Mouse (Mus musculus): ENCODE measurements around the gene Hsd17b2.
A peak's percentile ranks its signal among the peaks of the same experiment; 100 is the strongest.

The Hsd17b2 gene

DNA sequence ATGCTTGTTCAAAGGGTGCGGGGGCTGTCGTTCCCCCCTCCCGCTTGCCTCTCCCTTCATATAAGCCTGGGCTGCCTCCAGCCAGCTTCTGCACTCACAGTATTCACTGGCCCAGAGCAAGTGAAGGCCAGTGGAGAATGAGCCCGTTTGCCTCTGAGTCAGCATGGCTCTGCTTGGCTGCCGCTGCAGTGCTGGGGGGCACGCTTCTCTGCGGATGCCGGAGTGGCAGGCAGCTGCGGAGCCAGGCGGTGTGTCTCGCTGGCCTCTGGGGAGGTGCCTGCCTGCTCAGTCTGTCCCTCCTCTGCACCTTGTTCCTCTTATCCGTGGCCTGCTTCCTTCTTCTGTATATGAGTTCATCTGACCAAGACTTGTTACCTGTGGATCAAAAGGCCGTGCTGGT lies at the start of gene Hsd17b2:
Hsd17b2 (plus strand) TSS at position 46 of the 400 bp plus-strand sequence.
- no peak for DNase-seq (ENCODE audit: low spot score)

DNA sequence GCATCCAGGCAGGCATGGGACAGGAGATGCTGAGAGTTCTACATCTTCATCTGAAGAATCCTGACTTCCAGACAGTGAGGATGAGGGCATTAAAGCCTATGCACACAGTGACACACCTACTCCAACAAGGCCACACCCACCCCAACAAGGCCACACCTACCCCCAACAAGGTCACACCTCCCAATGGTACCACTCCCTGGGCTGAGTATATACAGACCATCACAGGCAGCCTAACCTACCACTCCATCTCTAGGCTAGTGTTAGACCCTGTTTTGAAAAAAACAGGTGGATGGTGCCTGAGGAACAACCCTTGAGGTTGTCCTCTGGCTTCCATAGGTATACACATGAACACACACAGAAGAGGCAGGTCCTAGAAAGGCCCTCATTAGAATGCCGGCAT lies 49.4 kb upstream of the Hsd17b2 start:
- DNase-seq (ENCODE audit: low spot score), result no peak

DNA sequence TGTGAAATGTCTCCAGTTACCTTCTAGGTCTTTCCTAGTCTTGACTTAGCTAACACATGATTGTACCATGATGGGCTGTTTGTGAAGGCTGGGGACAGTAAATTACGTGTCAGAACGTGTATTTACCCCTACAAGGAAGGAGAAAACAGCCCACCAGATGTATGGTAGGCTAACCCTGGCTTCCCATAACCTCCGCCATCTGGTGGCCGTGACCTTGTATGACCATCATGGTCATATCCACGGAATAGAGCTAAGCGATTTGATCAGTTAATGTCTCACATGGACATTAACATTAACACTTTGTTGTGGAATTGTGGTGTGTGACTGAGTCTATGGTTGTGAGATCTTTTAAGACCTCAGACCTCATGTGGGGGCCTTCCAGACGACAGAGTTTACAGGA lies 42.7 kb upstream of the Hsd17b2 start:
- peak; percentile 28 for DNase-seq (ENCODE audit: low spot score)

DNA sequence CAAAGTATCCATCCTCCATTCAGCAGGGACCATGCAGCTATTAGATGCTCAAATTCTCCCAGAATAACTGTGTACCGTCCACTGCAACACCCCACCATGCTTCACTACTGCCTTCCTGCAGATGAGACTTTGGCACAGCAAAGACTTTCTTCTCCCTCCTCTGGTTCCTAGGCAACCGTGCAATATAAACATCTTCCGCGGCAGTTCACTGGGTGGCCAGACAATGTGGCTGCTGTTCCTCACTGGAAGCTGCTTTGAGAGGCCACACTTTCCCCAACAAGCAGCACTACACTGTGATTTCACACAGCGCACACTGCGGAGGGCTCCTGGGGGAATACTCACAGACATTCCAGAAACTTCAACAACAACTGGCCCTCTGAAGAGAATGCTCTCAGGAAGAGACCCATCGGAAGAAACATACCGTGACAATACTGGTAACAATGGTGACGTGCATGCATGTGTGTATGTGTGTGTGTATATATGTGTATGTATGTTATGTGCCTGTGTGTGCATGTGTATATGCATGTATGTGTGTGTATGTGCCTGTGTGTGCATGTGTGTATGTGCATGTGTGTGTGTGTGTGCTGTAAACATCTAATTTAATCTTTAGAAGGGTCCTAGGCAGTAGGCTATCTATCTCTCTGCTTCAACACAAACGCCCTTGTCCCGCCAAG lies 41.2 kb upstream of the Hsd17b2 start:
- peak; percentile 83 for DNase-seq (ENCODE audit: low spot score)

DNA sequence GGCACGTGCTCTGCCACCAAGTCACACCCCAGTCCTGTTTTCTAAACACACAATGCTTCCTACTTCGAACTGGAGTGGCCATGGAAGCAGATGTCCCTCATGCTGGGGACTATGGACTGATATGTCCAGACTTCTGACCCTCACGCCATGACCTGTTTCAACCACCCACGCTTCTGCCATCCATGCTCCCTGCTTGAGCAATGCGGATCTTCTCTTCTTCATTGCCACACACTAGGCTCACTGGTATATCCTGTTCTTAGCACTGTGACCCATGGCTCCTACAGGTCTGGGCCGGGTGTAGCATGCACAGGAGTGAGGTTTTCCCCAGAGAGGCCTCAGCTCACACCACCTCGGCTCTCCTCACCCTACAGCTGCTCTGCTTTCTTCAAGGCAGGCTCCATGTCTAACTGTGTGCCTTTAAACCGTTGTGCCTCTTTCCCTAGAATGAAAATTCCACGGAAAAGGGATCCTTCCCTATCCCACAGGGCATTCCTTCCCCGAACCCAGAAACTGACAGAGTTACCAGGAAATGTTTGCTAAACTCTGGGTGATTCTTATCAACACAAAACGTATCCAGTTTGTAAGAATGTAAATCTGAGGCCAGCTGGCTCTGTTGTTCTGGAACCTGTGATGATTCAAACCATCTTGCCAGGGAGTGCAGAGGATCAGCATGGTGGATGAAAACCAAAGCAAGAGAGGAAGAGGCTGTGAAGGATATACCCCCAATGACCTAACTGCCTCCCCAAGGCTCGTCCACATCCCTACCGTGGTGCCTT lies 34.2 kb upstream of the Hsd17b2 start:
- DNase-seq (ENCODE audit: low spot score), result no peak

DNA sequence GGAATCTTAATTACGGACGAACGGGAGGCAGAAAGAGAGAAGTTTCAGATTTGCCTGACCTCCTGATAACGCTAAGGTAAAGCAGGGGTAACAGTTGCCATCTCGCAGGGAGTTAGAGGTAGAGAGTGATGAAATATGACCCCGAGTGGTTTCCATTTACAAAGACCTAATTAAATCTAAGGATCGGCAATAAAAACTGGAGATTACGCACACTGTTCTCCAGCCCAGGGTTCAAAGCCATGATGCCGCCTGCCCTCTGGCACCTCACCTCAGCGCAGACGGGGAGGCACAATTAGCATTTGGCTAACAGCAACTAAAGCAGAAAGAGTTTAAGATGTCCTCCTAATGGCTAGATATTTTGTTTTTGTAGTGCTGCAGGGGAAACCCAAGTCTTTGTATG lies 31.2 kb upstream of the Hsd17b2 start:
- DNase-seq (ENCODE audit: low spot score), result peak; percentile 50

DNA sequence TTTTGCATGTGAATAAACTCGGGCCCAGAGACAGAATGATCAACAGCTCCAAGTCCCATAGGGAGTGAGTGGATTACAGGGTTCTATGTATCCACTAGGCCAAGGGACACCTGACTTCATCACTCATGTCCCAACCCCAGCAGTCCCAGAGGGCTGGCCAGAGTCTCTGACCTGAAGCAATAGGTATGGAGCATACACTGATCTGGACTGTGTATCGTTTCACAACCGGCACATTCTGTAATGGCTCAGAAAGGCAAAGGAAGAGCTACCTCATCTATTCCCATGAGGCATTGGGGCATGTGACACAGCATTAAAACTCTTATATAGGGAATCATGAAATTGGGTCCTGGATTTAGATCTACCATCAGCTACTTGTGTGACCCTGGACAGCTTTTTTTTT lies 29.1 kb upstream of the Hsd17b2 start:
- DNase-seq (ENCODE audit: low spot score), result no peak

DNA sequence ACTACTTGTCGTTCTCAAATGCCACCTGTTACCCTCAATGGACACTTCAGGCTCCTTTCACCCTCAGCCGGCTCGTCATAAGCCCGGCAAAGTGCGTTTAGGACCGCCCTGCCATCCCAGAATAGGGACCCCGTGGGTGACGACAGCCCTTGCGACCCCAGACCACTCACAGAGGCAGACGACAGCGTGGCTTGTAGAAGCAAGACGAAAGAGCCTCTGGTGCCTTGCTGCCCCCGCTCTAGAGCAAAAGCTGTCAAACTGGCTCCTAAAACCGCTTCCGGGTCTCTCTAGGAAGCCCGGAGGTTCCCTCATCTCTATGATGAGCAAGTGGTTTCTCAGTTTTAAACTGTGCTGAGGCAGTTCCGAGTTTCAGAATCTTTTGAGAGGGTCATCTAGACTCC lies 28.3 kb upstream of the Hsd17b2 start, which contains the start of gene Sdr42e1:
Sdr42e1 (minus strand) TSS at position 260 of the 401 bp plus-strand sequence.
- peak; percentile 67 for DNase-seq (ENCODE audit: low spot score)

DNA sequence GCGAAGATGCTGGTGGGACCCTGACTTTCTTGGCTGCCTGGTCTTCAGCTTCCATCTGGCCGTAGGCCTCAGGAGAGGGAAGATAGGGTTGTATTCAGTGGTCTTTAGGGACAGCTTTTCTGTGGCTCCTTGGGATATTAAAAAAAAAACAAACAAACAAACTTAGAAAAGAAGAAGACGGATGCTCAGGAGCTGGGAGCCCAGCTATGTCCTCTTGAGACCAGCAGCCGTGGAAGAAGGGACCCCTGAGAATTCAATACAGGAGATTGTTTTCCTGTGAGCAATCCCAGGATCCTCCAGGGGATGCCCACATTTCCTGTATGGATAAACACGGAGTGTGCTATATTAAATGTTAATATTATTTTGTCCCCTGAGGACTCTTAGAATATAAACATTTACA lies 26.5 kb upstream of the Hsd17b2 start:
- DNase-seq (ENCODE audit: low spot score), result no peak

DNA sequence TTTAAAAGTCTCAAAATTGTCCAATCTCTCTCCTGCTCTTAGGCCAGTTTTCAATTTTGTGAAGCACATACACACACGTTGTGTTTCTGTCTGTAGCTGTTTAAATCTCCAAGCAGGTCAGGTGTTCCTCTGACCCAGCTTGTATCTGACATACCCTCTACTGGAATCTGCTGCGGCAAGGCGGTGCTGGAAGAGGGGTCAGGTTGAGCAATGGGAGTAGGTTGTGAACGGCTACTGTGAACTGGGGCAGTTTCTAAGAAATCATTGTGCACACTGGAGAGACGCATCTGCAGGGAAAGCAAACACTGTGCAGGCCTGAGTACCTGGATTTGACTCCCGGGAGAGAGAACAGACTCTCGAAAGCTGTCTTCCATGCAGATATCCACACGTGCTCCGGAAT lies 25.2 kb upstream of the Hsd17b2 start:
- no peak for DNase-seq (ENCODE audit: low spot score)

DNA sequence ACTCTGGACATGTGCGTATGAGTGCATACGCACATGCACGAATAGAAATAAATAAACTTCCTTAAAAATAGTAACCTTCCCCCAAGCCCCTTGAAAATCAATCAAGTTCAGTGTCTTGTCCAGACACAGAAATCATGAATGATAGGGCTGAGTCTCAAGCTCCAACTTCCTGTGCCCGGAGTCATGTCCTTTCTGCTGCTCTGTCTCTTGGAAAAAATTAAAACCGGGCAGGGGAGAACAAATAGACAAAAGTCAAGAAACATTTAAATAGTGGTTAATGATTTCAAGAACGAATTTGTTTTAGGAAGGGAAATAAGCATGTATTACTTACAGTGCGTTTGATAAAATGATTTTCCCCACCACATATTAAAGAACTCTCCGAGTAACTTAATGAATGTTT lies 24.7 kb upstream of the Hsd17b2 start:
- no peak for DNase-seq (ENCODE audit: low spot score)

DNA sequence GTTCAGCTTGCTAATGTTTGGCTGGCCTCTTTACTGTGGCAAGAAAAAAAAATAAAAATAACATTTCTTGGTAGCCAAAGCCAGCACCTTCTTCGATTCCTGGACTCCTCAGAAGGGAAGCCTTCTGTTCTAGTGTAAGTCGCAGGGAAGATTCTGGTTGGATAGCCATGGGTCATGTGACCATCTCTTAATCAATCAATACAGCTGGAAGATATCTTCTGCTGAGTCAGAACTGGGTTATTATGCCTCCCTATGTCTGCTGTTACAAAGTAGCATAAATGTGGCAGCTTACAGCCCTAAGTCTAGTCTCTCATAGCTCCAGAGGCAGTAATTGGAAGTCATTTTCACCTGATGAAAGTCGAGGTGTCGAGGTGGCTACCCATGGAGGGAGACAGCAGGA lies 23.1 kb upstream of the Hsd17b2 start:
- DNase-seq (ENCODE audit: low spot score), result no peak

DNA sequence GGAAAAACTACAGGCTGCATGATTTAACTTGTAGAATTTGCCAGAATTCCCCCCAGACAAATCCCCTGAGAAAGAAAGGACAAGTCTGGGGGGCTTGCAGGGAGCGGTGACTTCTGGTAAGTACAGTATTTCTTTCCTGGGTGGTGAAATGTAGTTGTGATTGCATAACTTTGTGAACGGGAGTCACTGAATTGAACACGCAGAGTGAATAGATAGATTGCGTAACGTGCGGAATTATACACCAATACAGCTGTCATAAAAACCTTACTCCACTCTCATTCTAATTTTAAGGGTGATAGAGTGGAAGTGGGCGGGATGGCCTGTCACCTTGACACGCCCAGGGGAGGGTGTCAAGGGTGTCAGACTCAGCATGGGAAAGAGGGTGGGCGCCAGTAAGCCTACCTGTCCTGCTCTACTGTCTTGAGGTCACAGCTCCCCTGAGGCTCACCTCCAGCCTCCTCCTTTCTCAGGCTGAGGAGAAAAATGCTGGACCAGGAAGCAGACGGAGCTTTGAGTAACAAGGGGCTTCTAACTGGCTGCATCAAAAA lies 17.7 kb upstream of the Hsd17b2 start:
- DNase-seq (ENCODE audit: low spot score), result no peak

DNA sequence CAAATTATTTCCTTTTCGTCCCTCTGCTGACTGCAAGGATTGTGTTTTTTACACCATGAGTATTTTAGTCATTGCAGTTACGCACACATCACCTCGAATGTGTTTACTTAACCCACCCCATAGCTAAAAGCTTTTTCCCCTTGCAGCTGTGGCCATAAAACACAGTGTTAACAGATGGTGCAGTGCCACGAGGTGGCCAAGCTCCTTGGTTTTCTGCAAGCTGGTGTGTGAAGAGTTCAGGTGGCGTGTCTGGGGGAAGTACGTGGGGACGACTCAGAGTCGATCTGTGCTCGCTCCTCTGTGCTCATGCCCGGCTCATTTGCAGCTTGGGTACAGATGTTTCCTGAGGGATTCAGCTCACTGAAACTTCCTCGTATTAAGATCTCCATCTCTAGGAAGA lies 17.2 kb upstream of the Hsd17b2 start:
- peak; percentile 22 for DNase-seq (ENCODE audit: low spot score)

DNA sequence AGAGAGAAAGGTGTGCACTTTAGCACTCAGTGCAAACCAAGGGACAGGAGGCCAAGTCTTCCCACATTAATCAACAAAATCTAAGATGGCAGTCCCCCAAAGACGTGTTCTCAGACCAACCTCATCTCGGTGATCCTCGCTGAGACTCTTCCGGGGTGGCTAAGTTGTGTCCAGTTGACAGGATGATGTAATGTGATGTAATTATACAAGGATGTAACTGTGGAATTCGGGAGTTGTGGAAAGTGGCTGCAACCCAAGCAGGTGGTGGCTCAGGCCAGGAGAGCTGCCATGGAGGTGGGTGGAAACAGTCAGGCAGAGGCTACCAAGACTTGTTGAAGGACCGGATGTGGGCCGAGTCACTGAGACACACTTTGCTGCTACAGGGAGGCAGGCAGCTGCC lies 13.8 kb upstream of the Hsd17b2 start:
- no peak for DNase-seq (ENCODE audit: low spot score)

DNA sequence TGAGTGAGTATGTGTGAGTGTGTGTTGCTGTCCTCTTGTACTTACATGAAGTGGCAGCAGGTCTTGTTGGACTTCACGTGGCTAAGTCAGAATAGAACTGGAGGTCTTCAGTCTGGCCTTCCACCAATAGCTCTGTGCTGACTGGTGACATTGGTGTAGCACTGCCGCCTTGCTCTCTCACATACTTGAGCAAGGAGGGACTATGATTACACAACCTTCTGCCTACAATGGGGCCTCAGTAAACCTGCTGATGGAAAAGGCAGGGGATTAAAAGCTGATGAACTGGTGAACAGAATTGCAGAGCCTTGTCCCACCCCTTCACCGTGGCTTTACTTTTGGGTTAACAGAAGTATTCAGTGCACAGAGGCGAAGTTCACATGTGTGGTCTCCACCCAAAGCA lies 9.6 kb upstream of the Hsd17b2 start:
- DNase-seq (ENCODE audit: low spot score), result no peak

DNA sequence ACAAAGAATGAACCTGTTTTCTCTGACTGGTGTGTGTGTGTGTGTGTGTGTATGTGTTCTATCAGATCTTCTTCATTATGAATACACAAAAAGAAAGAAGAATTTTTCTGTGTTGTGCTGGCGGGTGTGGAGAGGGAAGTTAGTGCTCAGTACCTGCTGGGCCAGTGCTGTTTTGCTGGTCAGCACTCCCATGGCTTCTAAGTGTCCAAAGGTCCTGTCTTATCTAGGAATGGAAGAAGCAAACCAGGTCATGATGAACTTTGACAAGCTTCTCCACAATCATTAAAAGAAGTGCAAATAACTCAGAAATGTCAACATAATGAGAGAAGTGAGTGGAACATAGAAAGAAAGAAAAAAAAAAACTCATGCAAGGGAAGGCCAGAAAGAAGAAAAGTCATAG lies 6.1 kb upstream of the Hsd17b2 start:
- no peak for DNase-seq (ENCODE audit: low spot score)

DNA sequence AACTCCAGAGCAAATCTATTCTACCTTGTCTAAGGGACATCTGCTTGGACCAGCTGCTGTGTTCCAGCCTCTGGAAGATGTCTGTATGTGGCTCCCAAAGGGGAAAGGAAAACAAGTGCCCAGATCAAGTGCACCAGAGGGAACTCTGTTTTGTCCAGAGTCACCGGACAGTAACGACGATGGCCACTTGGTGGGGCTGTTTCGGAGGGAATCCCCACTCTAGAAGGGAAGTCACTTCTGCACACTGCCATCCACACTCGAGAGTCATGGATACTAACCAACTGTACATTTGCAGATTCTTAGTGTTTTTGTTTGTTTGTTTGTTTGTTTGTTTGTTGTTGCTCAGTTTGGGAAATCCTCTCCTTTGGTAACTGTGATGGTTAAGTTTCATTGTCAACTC lies 4.5 kb upstream of the Hsd17b2 start:
- peak; percentile 53 for DNase-seq (ENCODE audit: low spot score)

DNA sequence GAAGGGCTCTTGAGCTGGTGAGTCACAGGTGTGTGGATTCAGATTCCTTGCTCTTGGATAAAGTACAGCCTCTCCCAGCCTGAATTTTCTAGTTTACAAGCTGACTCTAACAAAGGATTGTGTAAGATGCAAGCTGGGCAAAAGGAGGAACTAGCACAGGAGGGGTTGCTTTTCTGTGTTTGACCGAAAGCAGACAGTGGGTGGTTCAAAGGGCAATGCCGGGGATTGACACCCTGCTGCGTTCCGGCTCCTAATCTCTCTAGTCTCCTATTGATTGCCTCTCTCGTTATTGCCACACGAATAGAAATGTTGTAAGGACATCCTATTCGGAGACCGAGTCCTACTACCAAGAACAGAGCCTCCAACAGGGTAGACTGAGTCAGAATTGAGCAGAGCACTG lies 1.0 kb upstream of the Hsd17b2 start:
- no peak for DNase-seq (ENCODE audit: low spot score)

DNA sequence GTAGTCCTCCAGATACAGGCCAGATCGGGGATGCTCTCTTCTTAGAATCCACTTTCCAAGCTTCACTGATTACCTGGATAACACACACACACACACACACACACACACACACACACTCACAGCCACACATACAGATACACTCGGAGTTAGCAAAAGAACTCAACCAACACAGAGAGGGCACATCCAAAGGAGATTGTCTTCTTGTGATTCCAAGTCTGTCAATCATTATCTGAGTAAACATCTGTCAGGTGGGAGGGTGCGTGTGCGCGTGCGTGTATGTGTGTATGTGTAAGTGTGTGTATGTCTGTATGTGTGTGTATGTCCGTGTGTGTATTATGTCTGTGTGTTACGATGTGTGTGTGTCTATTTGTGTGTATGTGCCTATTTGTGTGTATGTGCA lies 458 bp upstream of the Hsd17b2 start:
- DNase-seq (ENCODE audit: low spot score), result no peak

DNA sequence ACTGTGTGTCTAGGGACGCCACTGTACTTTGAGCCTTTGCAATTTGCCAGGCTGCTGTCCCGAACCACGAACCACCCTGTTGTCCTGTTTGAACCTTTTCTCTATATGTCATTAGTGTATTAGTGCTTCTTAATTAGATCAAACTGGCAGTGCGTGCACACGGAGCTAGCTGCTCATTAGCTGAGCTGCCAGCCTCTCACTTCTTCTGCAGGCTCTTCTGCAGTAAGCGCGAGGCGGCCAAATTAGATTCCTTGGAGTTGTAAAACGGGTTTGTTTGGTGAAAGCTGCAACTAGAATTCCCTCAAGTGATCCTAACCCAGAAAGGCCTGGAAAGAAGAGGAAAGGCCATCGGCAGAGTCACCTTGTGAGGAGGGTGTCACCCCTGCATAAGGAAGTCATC lies 997 bp downstream of the Hsd17b2 start:
- DNase-seq (ENCODE audit: low spot score), result no peak

DNA sequence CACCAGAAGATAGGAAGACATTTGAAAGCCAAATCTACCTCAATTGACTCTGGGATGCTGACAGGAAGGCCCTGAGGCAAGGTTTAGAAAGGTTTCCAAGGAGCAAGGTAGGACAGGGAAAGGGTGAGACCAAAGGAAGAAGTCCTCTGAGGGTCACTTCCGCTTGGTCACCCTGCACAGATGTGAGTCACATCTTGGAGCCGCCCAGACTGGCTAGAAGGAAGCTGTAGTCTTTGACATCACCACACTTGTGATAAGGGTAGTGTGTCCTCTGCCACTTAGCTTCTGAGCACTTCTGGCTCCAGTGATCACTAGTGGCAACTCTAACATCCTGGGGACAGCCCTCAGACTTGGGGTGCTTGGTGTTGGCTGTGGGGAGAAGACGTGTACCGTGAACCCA lies 4.4 kb downstream of the Hsd17b2 start:
- DNase-seq (ENCODE audit: low spot score), result no peak

DNA sequence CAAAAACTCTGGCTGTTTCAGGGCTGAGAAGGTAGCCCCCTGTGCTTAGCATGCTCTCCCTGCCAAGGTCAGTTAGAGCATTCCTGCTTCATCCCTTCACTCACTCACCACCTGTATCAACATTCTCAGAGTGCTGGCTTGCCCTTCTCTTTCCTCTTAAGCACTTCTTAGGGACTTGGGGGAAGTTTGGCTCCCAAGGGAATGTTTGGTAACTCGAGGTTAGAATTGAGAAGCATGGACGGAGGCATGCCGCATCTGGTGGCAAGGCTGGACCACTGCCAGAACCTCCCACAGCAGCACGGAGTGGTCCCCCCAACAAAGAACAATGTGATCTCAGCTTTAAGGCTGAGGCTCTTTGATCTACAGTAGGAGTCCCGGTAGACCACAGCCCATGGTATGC lies 10.5 kb downstream of the Hsd17b2 start:
- DNase-seq (ENCODE audit: low spot score), result no peak

DNA sequence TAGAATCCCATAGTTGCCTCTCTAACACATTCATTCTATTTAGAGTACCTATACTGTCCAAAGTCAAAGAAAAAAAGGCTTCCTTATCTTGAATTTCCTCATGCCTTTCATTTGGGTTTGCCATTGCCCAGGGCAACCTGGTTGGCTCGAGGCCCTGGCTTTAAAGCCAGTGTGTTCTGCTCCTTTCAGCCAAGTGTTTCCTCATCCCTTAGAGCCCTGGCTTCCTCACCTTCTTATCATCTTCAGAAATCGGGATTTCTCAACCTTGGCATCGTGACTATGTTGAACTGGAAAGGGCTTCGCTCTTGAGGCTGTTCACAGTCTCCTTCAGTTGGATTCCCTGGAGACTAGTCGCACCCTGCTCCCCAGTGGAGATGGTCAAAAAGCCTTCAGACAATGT lies 12.9 kb downstream of the Hsd17b2 start:
- no peak for DNase-seq (ENCODE audit: low spot score)
